Mouse (Mus musculus): ENCODE measurements around the gene Erich3. TPM values are rescaled to one million over a fixed set of nuclear protein-coding genes. Genes with fewer than 3 reads are reported as not detected.
A peak's percentile ranks its signal among the peaks of the same experiment; 100 is the strongest.

Erich3 gene
- polyA plus RNA-seq, 1 experiment from 2014 or later, result 0.58 TPM

GRCm38 (mm10) chr3:154649411-154650285 is 14.0 kb upstream of the Erich3 start:
- DNase-seq (ENCODE audit: low spot score), result no peak
- 51% methylated on average over 20 of the region's 20 CpGs for WGBS
- ATAC-seq (ENCODE audit: low read depth), result no peak
- Histone ChIP-seq H3K36me3 (ENCODE audit: control insufficient read depth, insufficient read depth, low read length) (no peaks in the 10 kb centered on the region), H3K9ac (ENCODE audit: low read depth, low read length) (no peak overlapping the region), H3K9me3 (ENCODE audit: control insufficient read depth, low read length) (no peaks in the 10 kb centered on the region), H3K27ac (replicated peaks; ENCODE audit: low read depth, low read length) (no peak overlapping the region), H3K27me3 (replicated peaks; ENCODE audit: control insufficient read depth, insufficient read depth, low read length) (0 out of 2 replicates have a peak, but pooled peaks cover 5% of the 10 kb centered on the region), H3K4me3 (ENCODE audit: low read depth, low read length) (no peak overlapping the region), H3K4me2 (ENCODE audit: low read depth, low read length) (no peak overlapping the region), H3K4me1 (ENCODE audit: control insufficient read depth, insufficient read depth, low read length) (no peaks in the 10 kb centered on the region)

GRCm38 (mm10) chr3:154651192-154651821 is 12.4 kb upstream of the Erich3 start:
- Histone ChIP-seq H3K4me3 (ENCODE audit: low read depth, low read length) (no peak overlapping the region), H3K4me2 (ENCODE audit: low read depth, low read length) (no peak overlapping the region), H3K27ac (replicated peaks; ENCODE audit: low read depth, low read length) (no peak overlapping the region), H3K9me3 (ENCODE audit: control insufficient read depth, low read length) (no peaks in the 10 kb centered on the region), H3K9ac (ENCODE audit: low read depth, low read length) (no peak overlapping the region), H3K4me1 (ENCODE audit: control insufficient read depth, insufficient read depth, low read length) (no peaks in the 10 kb centered on the region), H3K27me3 (replicated peaks; ENCODE audit: control insufficient read depth, insufficient read depth, low read length) (0 out of 2 replicates have a peak, but pooled peaks cover 5% of the 10 kb centered on the region), H3K36me3 (ENCODE audit: control insufficient read depth, insufficient read depth, low read length) (no peaks in the 10 kb centered on the region)
- WGBS, result 77% methylated on average over 10 of the region's 10 CpGs
- no peak for ATAC-seq (ENCODE audit: low read depth)
- DNase-seq (ENCODE audit: low spot score), result no peak

- peak; percentile 41 for DNase-seq (ENCODE audit: low spot score)
- ATAC-seq (ENCODE audit: low read depth), result peak; percentile 72; the same call in 1 of the 2 replicates
- 42% methylated on average over 24 of the region's 24 CpGs for WGBS
- Histone ChIP-seq H3K36me3 (ENCODE audit: control insufficient read depth, insufficient read depth, low read length) (no peaks in the 10 kb centered on the region), H3K27ac (replicated peaks; ENCODE audit: low read depth, low read length) (no peak overlapping the region), H3K9me3 (ENCODE audit: control insufficient read depth, low read length) (no peaks in the 10 kb centered on the region), H3K9ac (ENCODE audit: low read depth, low read length) (no peak overlapping the region), H3K27me3 (replicated peaks; ENCODE audit: control insufficient read depth, insufficient read depth, low read length) (0 out of 2 replicates have a peak, but pooled peaks cover 5% of the 10 kb centered on the region), H3K4me2 (ENCODE audit: low read depth, low read length) (no peak overlapping the region), H3K4me3 (ENCODE audit: low read depth, low read length) (no peak overlapping the region), H3K4me1 (ENCODE audit: control insufficient read depth, insufficient read depth, low read length) (no peaks in the 10 kb centered on the region)
Observed at GRCm38 (mm10) chr3:154652581-154653420, 10.9 kb upstream of the Erich3 start.

- Histone ChIP-seq H3K36me3 (ENCODE audit: control insufficient read depth, insufficient read depth, low read length) (no peaks in the 10 kb centered on the region), H3K27me3 (replicated peaks; ENCODE audit: control insufficient read depth, insufficient read depth, low read length) (0 out of 2 replicates have a peak, but pooled peaks cover 5% of the 10 kb centered on the region), H3K9ac (ENCODE audit: low read depth, low read length) (no peak overlapping the region), H3K9me3 (ENCODE audit: control insufficient read depth, low read length) (no peaks in the 10 kb centered on the region), H3K27ac (replicated peaks; ENCODE audit: low read depth, low read length) (no peak overlapping the region), H3K4me1 (ENCODE audit: control insufficient read depth, insufficient read depth, low read length) (no peaks in the 10 kb centered on the region), H3K4me2 (ENCODE audit: low read depth, low read length) (no peak overlapping the region), H3K4me3 (ENCODE audit: low read depth, low read length) (no peak overlapping the region)
- WGBS, result 56% methylated on average over 5 of the region's 5 CpGs
- ATAC-seq (ENCODE audit: low read depth) (no peak), DNase-seq (ENCODE audit: low spot score) (no peak)
Observed at GRCm38 (mm10) chr3:154653454-154653853, 10.2 kb upstream of the Erich3 start.

- no peak for DNase-seq (ENCODE audit: low spot score)
- no peak for ATAC-seq (ENCODE audit: low read depth)
- no peak overlapping the region for H3K4me3 ChIP-seq (ENCODE audit: low read depth, low read length)
Observed at GRCm38 (mm10) chr3:154654284-154654683, 9.4 kb upstream of the Erich3 start.

GRCm38 (mm10) chr3:154654901-154655300 is 8.8 kb upstream of the Erich3 start:
- ATAC-seq (ENCODE audit: low read depth), result no peak
- Histone ChIP-seq H3K27me3 (replicated peaks; ENCODE audit: control insufficient read depth, insufficient read depth, low read length) (0 out of 2 replicates have a peak, but pooled peaks cover 5% of the 10 kb centered on the region), H3K4me3 (ENCODE audit: low read depth, low read length) (no peak overlapping the region), H3K9ac (ENCODE audit: low read depth, low read length) (no peak overlapping the region), H3K4me1 (ENCODE audit: control insufficient read depth, insufficient read depth, low read length) (no peaks in the 10 kb centered on the region), H3K36me3 (ENCODE audit: control insufficient read depth, insufficient read depth, low read length) (no peaks in the 10 kb centered on the region), H3K27ac (replicated peaks; ENCODE audit: low read depth, low read length) (no peak overlapping the region), H3K9me3 (ENCODE audit: control insufficient read depth, low read length) (no peaks in the 10 kb centered on the region), H3K4me2 (ENCODE audit: low read depth, low read length) (no peak overlapping the region)
- 81% methylated on average over 12 of the region's 12 CpGs for WGBS
- DNase-seq (ENCODE audit: low spot score), result no peak

More at GRCm38 (mm10) chr3:154654284-154654683, 9.4 kb upstream of the Erich3 start:
- no peak overlapping the region for H3K4me2 ChIP-seq (ENCODE audit: low read depth, low read length)
- no peak overlapping the region for H3K9ac ChIP-seq (ENCODE audit: low read depth, low read length)
- no peaks in the 10 kb centered on the region for H3K9me3 ChIP-seq (ENCODE audit: control insufficient read depth, low read length)
- no peaks in the 10 kb centered on the region for H3K4me1 ChIP-seq (ENCODE audit: control insufficient read depth, insufficient read depth, low read length)
- H3K27me3 ChIP-seq (replicated peaks; ENCODE audit: control insufficient read depth, insufficient read depth, low read length), result 0 out of 2 replicates have a peak, but pooled peaks cover 5% of the 10 kb centered on the region
- 46% methylated on average over 6 of the region's 6 CpGs for WGBS
- no peak overlapping the region for H3K27ac ChIP-seq (replicated peaks; ENCODE audit: low read depth, low read length)
- H3K36me3 ChIP-seq (ENCODE audit: control insufficient read depth, insufficient read depth, low read length), result no peaks in the 10 kb centered on the region

- 0 out of 2 replicates have a peak, but pooled peaks cover 5% of the 10 kb centered on the region for H3K27me3 ChIP-seq (replicated peaks; ENCODE audit: control insufficient read depth, insufficient read depth, low read length)
- no peaks in the 10 kb centered on the region for H3K9me3 ChIP-seq (ENCODE audit: control insufficient read depth, low read length)
- no peak overlapping the region for H3K27ac ChIP-seq (replicated peaks; ENCODE audit: low read depth, low read length)
- ATAC-seq (ENCODE audit: low read depth) (no peak), DNase-seq (ENCODE audit: low spot score) (no peak)
- H3K4me1 ChIP-seq (ENCODE audit: control insufficient read depth, insufficient read depth, low read length), result no peaks in the 10 kb centered on the region
- H3K4me3 ChIP-seq (ENCODE audit: low read depth, low read length), result no peak overlapping the region
- 75% methylated on average over 5 of the region's 5 CpGs for WGBS
- H3K36me3 ChIP-seq (ENCODE audit: control insufficient read depth, insufficient read depth, low read length), result no peaks in the 10 kb centered on the region
- no peak overlapping the region for H3K4me2 ChIP-seq (ENCODE audit: low read depth, low read length)
- no peak overlapping the region for H3K9ac ChIP-seq (ENCODE audit: low read depth, low read length)
Observed at GRCm38 (mm10) chr3:154655711-154656110, 7.9 kb upstream of the Erich3 start.

- H3K36me3 ChIP-seq (ENCODE audit: control insufficient read depth, insufficient read depth, low read length), result no peaks in the 10 kb centered on the region
- peaks cover 31% of the 10 kb centered on the region for H3K27me3 ChIP-seq (replicated peaks; ENCODE audit: control insufficient read depth, insufficient read depth, low read length)
- H3K4me2 ChIP-seq (ENCODE audit: low read depth, low read length), result peak overlapping the region; percentile 59
- H3K4me1 ChIP-seq (ENCODE audit: control insufficient read depth, insufficient read depth, low read length), result peaks cover 7% of the 10 kb centered on the region
- H3K27ac ChIP-seq (replicated peaks; ENCODE audit: low read depth, low read length), result no peak overlapping the region
- ATAC-seq (ENCODE audit: low read depth) (peak; percentile 90), DNase-seq (ENCODE audit: low spot score) (peak; percentile 45)
- H3K9me3 ChIP-seq (ENCODE audit: control insufficient read depth, low read length), result no peaks in the 10 kb centered on the region
- H3K4me3 ChIP-seq (ENCODE audit: low read depth, low read length), result peak overlapping the region; percentile 33
- 0 out of 2 replicates have a peak overlapping the region, but pooled peaks have one; percentile 15 for H3K9ac ChIP-seq (ENCODE audit: low read depth, low read length)
- 3% methylated on average over 21 of the region's 27 CpGs for WGBS
Observed at GRCm38 (mm10) chr3:154663976-154664581, 420 bp downstream of the Erich3 start.
